8 mouse cellular contexts compared by ENCODE assay signal in genomic region chr19:43879401-43880212, GRCm38 (mm10).
DNase-seq lines count a peak whose midpoint lies in the region; ATAC-seq and TF ChIP-seq lines count a peak whose summit lies in the region.

No protein-coding gene starts in this region.

- peak; percentile 81 for DNase-seq in embryo, embryonic 11.5 days (ENCODE audit: low read depth, low spot score)
- DNase-seq in heart, adult 11 months = peak; percentile 97
- peak; percentile 88 for DNase-seq in limb, embryonic 14.5 days (ENCODE audit: low spot score)

- peaks cover 24% of the 10 kb centered on the region for H3K27me3 ChIP-seq in erythroblast, embryonic 14.5 days (ENCODE audit: control insufficient read depth)
- H3K27me3 ChIP-seq in intestine, embryonic 16.5 days (replicated peaks; ENCODE audit: control insufficient read depth, insufficient read depth, low read length) = no peaks in the 10 kb centered on the region
- H3K27me3 ChIP-seq in limb, embryonic 14.5 days (ENCODE audit: control insufficient read depth, insufficient read depth, low read length) = no peaks in the 10 kb centered on the region
- H3K27me3 ChIP-seq in midbrain, embryonic 15.5 days (replicated peaks) = no peaks in the 10 kb centered on the region
- H3K27me3 ChIP-seq in testis, adult 2 months (ENCODE audit: control insufficient read depth, insufficient read depth, low read length) = no peaks in the 10 kb centered on the region

- H3K4me1 ChIP-seq in erythroblast, embryonic 14.5 days (ENCODE audit: control insufficient read depth) = no peaks in the 10 kb centered on the region
- peaks cover 70% of the 10 kb centered on the region for H3K4me1 ChIP-seq in intestine, embryonic 16.5 days (ENCODE audit: control insufficient read depth, insufficient read depth, low read length)
- H3K4me1 ChIP-seq in limb, embryonic 14.5 days (ENCODE audit: control insufficient read depth, insufficient read depth, low read length) = peaks cover 36% of the 10 kb centered on the region
- H3K4me1 ChIP-seq in midbrain, embryonic 15.5 days = peaks cover 41% of the 10 kb centered on the region
- H3K4me1 ChIP-seq in testis, adult 2 months (ENCODE audit: control insufficient read depth, insufficient read depth, low read length) = peaks cover 22% of the 10 kb centered on the region

- H3K9me3 ChIP-seq in erythroblast, embryonic 14.5 days (ENCODE audit: control insufficient read depth, low read length) = peaks cover 2% of the 10 kb centered on the region; the same call in 1 of the 2 replicates
- no peaks in the 10 kb centered on the region for H3K9me3 ChIP-seq in intestine, embryonic 16.5 days (ENCODE audit: control insufficient read depth, low read length)
- H3K9me3 ChIP-seq in limb, embryonic 14.5 days (ENCODE audit: control insufficient read depth, low read length) = no peaks in the 10 kb centered on the region
- H3K9me3 ChIP-seq in midbrain, embryonic 15.5 days = no peaks in the 10 kb centered on the region

- H3K27ac ChIP-seq in intestine, embryonic 16.5 days (ENCODE audit: low read length) = peak overlapping the region; percentile 94
- peak overlapping the region; percentile 92 for H3K27ac ChIP-seq in limb, embryonic 14.5 days (replicated peaks; ENCODE audit: low read depth, low read length)
- peak overlapping the region; percentile 87 for H3K27ac ChIP-seq in midbrain, embryonic 15.5 days
- H3K27ac ChIP-seq in testis, adult 2 months (ENCODE audit: control insufficient read depth, insufficient read depth, low read depth, low read length) = no peak overlapping the region

- 0 out of 2 replicates have a peak, but pooled peaks have one; percentile 9 for TF ChIP-seq POLR2A in limb, embryonic 14.5 days (IDR thresholded peaks at IDR 0.05; ENCODE audit: borderline replicate concordance, extremely low read depth, insufficient read depth, insufficient read length)
- no peak for TF ChIP-seq POLR2A in testis, adult 2 months (IDR thresholded peaks at IDR 0.05; ENCODE audit: control insufficient read depth, low read depth, low read length)

- peak overlapping the region; percentile 36 for H3K4me3 ChIP-seq in erythroblast, embryonic 14.5 days (replicated peaks)
- H3K4me3 ChIP-seq in intestine, embryonic 16.5 days (ENCODE audit: low read length) = peak overlapping the region; percentile 68
- peak overlapping the region; percentile 63 for H3K4me3 ChIP-seq in limb, embryonic 14.5 days (replicated peaks; ENCODE audit: low read length)
- peak overlapping the region; percentile 77 for H3K4me3 ChIP-seq in midbrain, embryonic 15.5 days
- peak overlapping the region; percentile 61 for H3K4me3 ChIP-seq in testis, adult 2 months (ENCODE audit: control insufficient read depth, low read depth, low read length)

- no peaks in the 10 kb centered on the region for H3K36me3 ChIP-seq in erythroblast, embryonic 14.5 days (ENCODE audit: control insufficient read depth)
- H3K36me3 ChIP-seq in intestine, embryonic 16.5 days (ENCODE audit: control insufficient read depth, insufficient read depth, low read length) = peaks cover under 1% of the 10 kb centered on the region; the same call in 1 of the 2 replicates
- peaks cover 4% of the 10 kb centered on the region for H3K36me3 ChIP-seq in limb, embryonic 14.5 days (ENCODE audit: control insufficient read depth, insufficient read depth, low read length)
- no peaks in the 10 kb centered on the region for H3K36me3 ChIP-seq in midbrain, embryonic 15.5 days (replicated peaks)
- H3K36me3 ChIP-seq in testis, adult 2 months (ENCODE audit: control insufficient read depth, insufficient read depth, low read length) = no peaks in the 10 kb centered on the region

- peak overlapping the region; percentile 63 for H3K4me2 ChIP-seq in intestine, embryonic 16.5 days (ENCODE audit: low read depth, low read length)
- H3K4me2 ChIP-seq in limb, embryonic 14.5 days (replicated peaks; ENCODE audit: low read depth, low read length, severe bottlenecking) = peak overlapping the region; percentile 71
- peak overlapping the region; percentile 76 for H3K4me2 ChIP-seq in midbrain, embryonic 15.5 days

- no peak for ATAC-seq in erythroblast, adult 5-6 weeks (replicated peaks; ENCODE audit: low FRiP score, poor library complexity, severe bottlenecking)
- peak; percentile 77 for ATAC-seq in intestine, embryonic 16.5 days
- peak; percentile 89 for ATAC-seq in limb, embryonic 14.5 days (ENCODE audit: low FRiP score, low read depth)
- ATAC-seq in midbrain, embryonic 15.5 days (replicated peaks) = peak; percentile 93

- peak overlapping the region; percentile 86 for H3K9ac ChIP-seq in intestine, embryonic 16.5 days (ENCODE audit: low read depth, low read length)
- H3K9ac ChIP-seq in limb, embryonic 14.5 days (ENCODE audit: low read depth, low read length, severe bottlenecking) = peak overlapping the region; percentile 82
- H3K9ac ChIP-seq in midbrain, embryonic 15.5 days = peak overlapping the region; percentile 72

- no peak for TF ChIP-seq CTCF in testis, adult 2 months (IDR thresholded peaks at IDR 0.05; ENCODE audit: control insufficient read depth, insufficient read depth, insufficient replicate concordance, low read depth, low read length)

- WGBS in intestine, embryonic 16.5 days = 2% methylated on average over 41 of the region's 41 CpGs
- WGBS in limb, embryonic 14.5 days = 2% methylated on average over 33 of the region's 41 CpGs
- 2% methylated on average over 41 of the region's 41 CpGs for WGBS in midbrain, embryonic 15.5 days
